In genomic region chr2:122355389-122355788, GRCm38 (mm10) we compare ENCODE assay signal across 14 mouse cellular contexts. TPM values are rescaled to one million over a fixed set of nuclear protein-coding genes. Genes with fewer than 3 reads are reported as not detected.
"Had no signal": no experiment of that assay in that cellular context is flagged by ENCODE, and none has a peak within 500 bp of the region (broad histone marks: within the 10 kb centered on the region; RNA-seq: fewer than 3 reads in every experiment).

No protein-coding gene starts in this region.

- DNase-seq: liver; lung, adult 2 months; lung, postnatal 36 days; midbrain, embryonic 14.5 days; retina, postnatal 1 day; right cerebral cortex, postnatal 14 days had no signal

- H3K4me2 ChIP-seq: limb, embryonic 12.5 days had no signal

- H3K27ac ChIP-seq: kidney, postnatal 0 days; limb, embryonic 12.5 days; liver, embryonic 14.5 days had no signal

- H3K27me3 ChIP-seq: limb, embryonic 12.5 days had no signal

- H3K9me3 ChIP-seq: limb, embryonic 12.5 days; midbrain, embryonic 10.5 days had no signal

- H3K4me3 ChIP-seq: limb, embryonic 12.5 days; midbrain, embryonic 10.5 days; myocyte had no signal

- ATAC-seq: lung, postnatal 0 days had no signal

- H3K9ac ChIP-seq: limb, embryonic 12.5 days; liver, embryonic 14.5 days had no signal

RNA-seq across cellular contexts. Expression of gene Duox1, which starts 39.9 kb away (rescaled TPM):
- polyA plus RNA-seq: kidney, postnatal 0 days; liver, embryonic 14.5 days; spleen, adult 2 months had no signal

RNA-seq across cellular contexts. Expression of gene Duoxa1, which starts 41.9 kb away (rescaled TPM):
- polyA plus RNA-seq: kidney, postnatal 0 days; liver, embryonic 14.5 days; midbrain, embryonic 10.5 days; neural tube, embryonic 11.5 days; spleen, adult 2 months had no signal

RNA-seq across cellular contexts. Expression of gene Duoxa2, which starts 56.7 kb away (rescaled TPM):
- polyA plus RNA-seq: kidney, postnatal 0 days; limb, embryonic 12.5 days; liver, embryonic 14.5 days; midbrain, embryonic 10.5 days; midbrain, embryonic 14.5 days; myocyte; spleen, adult 2 months had no signal

RNA-seq across cellular contexts. Expression of gene Duox2, which starts 57.1 kb away (rescaled TPM):
- polyA plus RNA-seq: limb, embryonic 12.5 days; liver, embryonic 14.5 days; midbrain, embryonic 10.5 days had no signal
